Mouse (Mus musculus): ENCODE results near the gene Tifab. TPM values are rescaled to one million over a fixed set of nuclear protein-coding genes. Genes with fewer than 3 reads are reported as not detected.

The Tifab gene
- total and polyA plus RNA-seq, 2 experiments from 2014 or later = 0.49 to 0.64 TPM

DNA sequence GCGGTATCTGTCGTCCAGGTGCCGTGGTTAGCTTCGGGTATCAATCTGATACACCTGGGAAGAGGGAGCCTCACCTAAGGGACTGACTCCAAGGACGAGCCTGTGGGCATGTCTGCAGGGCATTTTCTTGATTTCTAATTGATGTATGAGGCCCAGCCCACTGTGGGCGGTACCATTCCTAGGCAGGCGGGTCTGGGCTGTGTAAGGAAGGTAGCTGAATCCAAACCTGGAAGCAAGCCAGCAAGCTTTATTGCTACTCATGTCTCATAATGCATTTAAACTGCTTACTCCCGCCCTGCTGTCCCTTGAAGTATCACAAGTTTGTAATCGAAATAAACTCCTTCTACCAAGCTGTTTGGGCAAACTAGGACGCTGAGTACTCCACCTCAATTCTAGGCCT lies 53.1 kb downstream of the Tifab start:
- DNase-seq (ENCODE audit: low spot score) (no peak), ATAC-seq (ENCODE audit: low FRiP score) (no peak)
- no peak for TF ChIP-seq CTCF (IDR thresholded peaks at IDR 0.05)
- Histone ChIP-seq H3K9ac (replicated peaks; ENCODE audit: low read length, poor library complexity, severe bottlenecking) (no peak overlapping the region), H3K4me3 (ENCODE audit: low read depth, low read length) (no peak overlapping the region), H3K36me3 (ENCODE audit: insufficient read depth, low read length) (peaks cover 45% of the 10 kb centered on the region), H3K27me3 (ENCODE audit: insufficient read depth, low read length) (no peaks in the 10 kb centered on the region), H3K4me1 (ENCODE audit: insufficient read depth, low read length) (no peaks in the 10 kb centered on the region), H3K4me2 (ENCODE audit: low read depth, low read length, poor library complexity, severe bottlenecking) (no peak overlapping the region), H3K27ac (ENCODE audit: low read depth, low read length) (no peak overlapping the region), H3K9me3 (ENCODE audit: low read length) (no peaks in the 10 kb centered on the region)
- WGBS = 96% methylated on average over 10 of the region's 10 CpGs

Other genes with a start within 250 kb of the Tifab start
- 117 and 163 TPM in 2 replicates for gene H2afy, start 42.5 kb downstream of the Tifab start, total RNA-seq (2014; rRNA removed)
- 121 and 134 TPM in 2 replicates for gene H2afy, start 42.5 kb downstream of the Tifab start, polyA plus RNA-seq (2015; fragmentation: Nextera tagmentation; extraction: Ambion mirVana)
- not detected in 2 replicates for gene Neurog1, start 73.3 kb upstream of the Tifab start, total RNA-seq (2014; rRNA removed)
- gene Neurog1, start 73.3 kb upstream of the Tifab start, polyA plus RNA-seq (2015; fragmentation: Nextera tagmentation; extraction: Ambion mirVana) = not detected in 2 replicates
- 31.5 and 34.1 TPM in 2 replicates for gene Cxcl14, start 117.7 kb upstream of the Tifab start, total RNA-seq (2014; rRNA removed)
- 32.7 and 37.0 TPM in 2 replicates for gene Cxcl14, start 117.7 kb upstream of the Tifab start, polyA plus RNA-seq (2015; fragmentation: Nextera tagmentation; extraction: Ambion mirVana)
- gene Gm3045, start 247.7 kb upstream of the Tifab start, total RNA-seq (2014; rRNA removed) = not detected in 2 replicates
- not detected in 2 replicates for gene Gm3045, start 247.7 kb upstream of the Tifab start, polyA plus RNA-seq (2015; fragmentation: Nextera tagmentation; extraction: Ambion mirVana)